Mouse (Mus musculus) MEL (cell line): ENCODE results near the gene Myo1e.

ENCODE experiments used
- CTCF ChIP-seq, 3 experiments: IDR thresholded peaks in 2 of 3; conservative IDR thresholded peaks in 1 of 3; 2 replicates each; pipeline ENCODE4 v1.5.1; 2011 to 2012; ENCODE audit warnings: low read length in 3 of 3, low read depth in 2 of 3, mild to moderate bottlenecking in 2 of 3, improper control_type of control experiment in 1 of 3, inconsistent platforms in 1 of 3, mixed read lengths in 1 of 3, moderate library complexity in 1 of 3; ENCODE audit not compliant: control insufficient read depth in 1 of 3, insufficient read depth in 1 of 3, poor library complexity in 1 of 3, severe bottlenecking in 1 of 3
- SMC3 ChIP-seq: IDR thresholded peaks from 2 replicates; pipeline ENCODE4 v1.6.1; 2011; ENCODE audit warnings: low read depth, low read length, improper control_type of control experiment

GRCm38 (mm10) chr9:70243708-70244107, 36.6 kb downstream of the Myo1e start:
- TF ChIP-seq SMC3, result no peak
- TF ChIP-seq CTCF (IDR thresholded peaks at IDR 0.05 in 2 of 3, conservative IDR thresholded peaks at IDR 0.05 in 1 of 3; ENCODE audit: control insufficient read depth in 1 of 3, insufficient read depth in 1 of 3, low read depth in 2 of 3, low read length in 3 of 3, poor library complexity in 1 of 3, severe bottlenecking in 1 of 3), result no peak
